Mouse (Mus musculus) megakaryocyte, embryonic 14.5 days (primary cell): ENCODE data around the gene Stoml3. TPM values are rescaled to one million over a fixed set of nuclear protein-coding genes. Genes with fewer than 3 reads are reported as not detected.
A peak's percentile ranks its signal among the peaks of the same experiment; 100 is the strongest.

ENCODE experiments used
- H3K27me3 ChIP-seq: replicated peaks from 2 replicates; pipeline ENCODE3; 2012; ENCODE audit warnings: inconsistent platforms
- H3K36me3 ChIP-seq: replicated peaks from 2 replicates; pipeline ENCODE3; 2012; ENCODE audit warnings: low read length, inconsistent platforms, mixed read lengths
- H3K4me1 ChIP-seq: 2 replicates; pipeline ENCODE4 v1.6.1; 2012; ENCODE audit warnings: inconsistent platforms
- H3K4me3 ChIP-seq: replicated peaks from 2 replicates; pipeline ENCODE3; 2012; ENCODE audit warnings: moderate library complexity, mild to moderate bottlenecking, inconsistent platforms
- H3K9me3 ChIP-seq: 2 replicates; pipeline ENCODE4 v1.6.1; 2012; ENCODE audit warnings: inconsistent platforms
- FLI1 ChIP-seq: IDR thresholded peaks from 2 replicates; pipeline ENCODE4 v1.6.1; 2012; ENCODE audit warnings: low read length, inconsistent platforms, mixed read lengths
- GATA1 ChIP-seq: IDR thresholded peaks from 3 replicates; pipeline ENCODE4 v1.6.1; 2012; ENCODE audit warnings: mixed read lengths, low read length, inconsistent platforms, borderline replicate concordance
- polyA plus RNA-seq: library from polyadenylated mRNA; stranded (reverse); fragments of >175 nt; gene quantifications from 2 replicates; pipeline ENCODE4 v1.2.3, GENCODE M21; 2012; ENCODE audit warnings: low replicate concordance; ENCODE audit not compliant: insufficient read depth

Gene Stoml3
- polyA plus RNA-seq: not detected in 2 replicates

DNA sequence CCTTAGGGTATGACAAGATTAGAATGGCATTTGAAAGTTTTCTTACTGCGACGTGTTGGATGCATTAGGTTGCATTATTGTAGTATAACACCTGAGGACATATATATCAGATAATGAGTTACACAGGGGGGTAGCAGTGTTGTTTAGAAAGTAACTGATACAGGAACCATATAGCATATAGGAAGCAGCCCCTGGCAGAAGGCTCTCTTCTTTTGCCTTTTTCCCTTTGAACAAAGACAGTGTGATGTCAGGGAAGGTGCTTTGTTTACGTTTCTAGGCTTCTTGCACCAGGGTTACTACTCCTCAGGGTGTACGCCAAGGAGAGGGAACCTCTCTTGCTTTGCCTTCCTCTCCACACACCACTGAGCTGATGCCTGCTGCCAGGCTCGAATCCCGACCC, at the start of gene Stoml3:
Gene Stoml3, plus strand, starts transcription at position 301 of the 400 bp plus-strand sequence.
- H3K4me1 ChIP-seq: peaks cover 18% of the 10 kb centered on the region
- TF ChIP-seq FLI1 (no peak), GATA1 (no peak)
- peaks cover 2% of the 10 kb centered on the region for H3K36me3 ChIP-seq
- no peaks in the 10 kb centered on the region for H3K9me3 ChIP-seq
- no peak within 1 kb of the TSS for H3K4me3 ChIP-seq
- H3K27me3 ChIP-seq: peaks cover 5% of the 10 kb centered on the region

DNA sequence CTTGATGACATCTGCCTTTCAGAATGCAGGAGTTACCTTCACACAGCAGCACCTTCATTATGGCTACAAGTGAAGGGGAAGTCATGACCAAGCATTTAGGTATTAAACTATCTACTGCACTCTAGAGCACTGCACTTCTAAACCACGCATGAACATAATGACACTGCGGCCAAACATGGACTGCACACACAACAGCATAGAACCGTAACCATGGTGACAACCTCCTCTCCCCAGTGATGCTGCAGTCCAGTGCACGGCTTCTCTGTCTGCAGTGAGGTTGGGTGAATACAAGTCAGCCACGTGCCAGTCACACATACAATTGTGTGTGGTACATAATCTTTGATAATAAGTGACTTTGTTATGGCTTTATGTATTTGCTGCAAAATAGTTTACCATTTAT, 42.9 kb upstream of the Stoml3 start:
- Histone ChIP-seq H3K27me3 (no peaks in the 10 kb centered on the region), H3K4me3 (peak overlapping the region; percentile 29), H3K36me3 (peaks cover 43% of the 10 kb centered on the region), H3K9me3 (no peaks in the 10 kb centered on the region), H3K4me1 (0 out of 2 replicates have a peak, but pooled peaks cover 3% of the 10 kb centered on the region)
- TF ChIP-seq GATA1 (no peak), FLI1 (no peak)

DNA sequence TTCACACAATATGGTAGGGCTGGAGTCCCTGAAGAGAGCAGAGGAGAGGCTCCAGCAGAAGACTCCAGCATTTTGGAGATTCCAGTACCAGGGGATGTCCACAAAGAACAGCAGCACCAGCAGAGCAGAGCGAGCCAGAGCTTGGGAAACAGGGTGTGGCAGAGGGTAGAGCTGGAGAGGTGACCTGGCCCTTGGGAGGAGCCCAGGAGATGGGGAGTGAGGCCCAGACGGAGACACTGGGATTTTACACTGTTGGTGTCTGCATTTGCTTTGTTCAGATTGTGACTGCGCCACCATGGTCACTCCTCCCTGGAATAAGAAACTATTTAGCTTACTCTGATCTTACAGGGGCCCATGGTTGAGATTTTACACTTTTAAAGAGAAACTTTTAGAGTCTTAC, 41.7 kb upstream of the Stoml3 start:
- Histone ChIP-seq H3K9me3 (no peaks in the 10 kb centered on the region), H3K4me3 (no peak overlapping the region), H3K4me1 (peaks cover 6% of the 10 kb centered on the region; the same call in 1 of the 2 replicates), H3K36me3 (peaks cover 55% of the 10 kb centered on the region), H3K27me3 (no peaks in the 10 kb centered on the region)
- TF ChIP-seq GATA1 (no peak), FLI1 (no peak)

DNA sequence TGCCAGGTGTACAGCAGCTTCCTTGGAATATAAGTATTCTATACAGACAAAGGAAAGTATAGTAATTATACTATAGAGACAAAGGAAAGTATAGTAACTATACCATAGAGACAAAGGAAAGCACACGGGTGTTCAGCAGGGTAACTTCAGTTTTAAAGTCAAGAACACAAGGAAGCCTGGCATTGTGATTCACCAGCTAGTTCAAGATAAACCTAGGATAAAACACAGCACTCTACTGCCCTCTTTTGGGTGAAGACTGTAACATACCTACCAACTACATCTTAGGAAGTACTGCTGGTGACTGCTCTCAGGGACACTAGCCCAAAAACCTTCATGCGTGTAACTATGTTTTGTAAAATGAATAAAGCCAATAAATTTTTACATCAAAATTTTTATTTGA, 40.2 kb upstream of the Stoml3 start:
- Histone ChIP-seq H3K27me3 (no peaks in the 10 kb centered on the region), H3K9me3 (no peaks in the 10 kb centered on the region), H3K4me3 (no peak overlapping the region), H3K4me1 (peaks cover 18% of the 10 kb centered on the region), H3K36me3 (peaks cover 69% of the 10 kb centered on the region)
- no peak for TF ChIP-seq GATA1
- TF ChIP-seq FLI1: no peak

DNA sequence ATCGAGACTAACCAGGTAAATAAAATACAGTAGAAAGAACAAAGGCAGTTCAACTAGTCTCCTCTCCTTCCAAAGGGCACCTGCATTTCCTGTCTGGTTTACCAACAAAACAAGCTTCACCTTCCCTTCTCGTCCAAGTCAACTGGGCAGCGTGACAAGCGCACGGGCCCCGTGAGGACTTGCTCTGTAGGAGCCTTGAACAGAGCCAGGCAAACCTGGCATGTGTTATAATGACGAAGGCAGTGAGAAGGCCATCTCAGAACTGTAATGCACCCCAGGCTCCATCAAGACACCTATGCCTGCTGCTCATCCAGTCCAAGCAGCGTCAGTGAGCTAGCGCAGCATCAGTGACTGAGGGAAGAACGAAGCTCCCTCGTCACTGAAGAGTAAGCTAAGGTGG, 37.8 kb upstream of the Stoml3 start:
- Histone ChIP-seq H3K4me3 (no peak overlapping the region), H3K9me3 (no peaks in the 10 kb centered on the region), H3K27me3 (no peaks in the 10 kb centered on the region), H3K4me1 (peaks cover 15% of the 10 kb centered on the region), H3K36me3 (peaks cover 89% of the 10 kb centered on the region)
- no peak for TF ChIP-seq GATA1
- TF ChIP-seq FLI1: no peak

DNA sequence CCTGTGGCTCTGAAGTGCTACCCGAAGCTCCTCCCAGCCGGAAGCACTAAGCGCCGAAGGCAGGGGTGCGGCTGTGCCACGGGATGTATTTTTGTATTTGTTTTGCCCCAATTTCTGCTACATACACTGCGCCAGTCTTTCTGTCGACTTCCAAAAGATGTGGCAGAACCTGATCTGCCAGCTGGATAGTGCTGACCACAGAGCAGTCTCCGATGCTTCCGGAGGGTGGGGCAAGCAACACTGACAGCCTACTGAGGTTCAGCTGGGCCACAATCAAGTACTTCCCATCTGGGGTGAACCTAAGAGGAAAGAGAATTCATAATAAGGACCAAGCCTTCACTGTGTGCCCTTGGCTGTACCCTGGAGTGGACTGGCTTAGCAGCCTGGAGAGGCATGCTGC, 36.1 kb upstream of the Stoml3 start:
- Histone ChIP-seq H3K36me3 (peaks cover 95% of the 10 kb centered on the region), H3K9me3 (no peaks in the 10 kb centered on the region), H3K27me3 (no peaks in the 10 kb centered on the region), H3K4me1 (peaks cover 15% of the 10 kb centered on the region), H3K4me3 (no peak overlapping the region)
- TF ChIP-seq FLI1 (no peak), GATA1 (no peak)

DNA sequence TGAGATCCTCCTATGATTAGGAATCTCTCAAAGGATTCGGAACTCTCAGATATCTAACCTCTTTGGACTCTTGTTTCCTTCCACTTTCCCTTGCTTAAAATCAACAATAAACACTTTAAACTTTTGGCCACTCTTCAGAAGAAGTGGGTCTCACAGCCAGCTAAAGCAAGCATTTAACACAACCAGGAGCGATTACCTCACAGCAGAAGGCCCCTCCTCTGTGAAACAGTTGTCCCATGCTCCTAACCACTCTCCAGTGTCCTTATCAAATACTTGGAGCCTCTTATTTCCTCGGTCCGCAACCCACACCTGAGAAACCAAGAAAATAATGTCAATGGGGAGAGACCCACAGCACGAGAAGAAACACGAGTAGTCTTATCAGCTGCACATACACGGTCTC, 35.1 kb upstream of the Stoml3 start:
- TF ChIP-seq FLI1 (no peak), GATA1 (no peak)
- Histone ChIP-seq H3K4me3 (no peak overlapping the region), H3K9me3 (no peaks in the 10 kb centered on the region), H3K27me3 (no peaks in the 10 kb centered on the region), H3K36me3 (peaks cover 98% of the 10 kb centered on the region), H3K4me1 (peaks cover 15% of the 10 kb centered on the region)

DNA sequence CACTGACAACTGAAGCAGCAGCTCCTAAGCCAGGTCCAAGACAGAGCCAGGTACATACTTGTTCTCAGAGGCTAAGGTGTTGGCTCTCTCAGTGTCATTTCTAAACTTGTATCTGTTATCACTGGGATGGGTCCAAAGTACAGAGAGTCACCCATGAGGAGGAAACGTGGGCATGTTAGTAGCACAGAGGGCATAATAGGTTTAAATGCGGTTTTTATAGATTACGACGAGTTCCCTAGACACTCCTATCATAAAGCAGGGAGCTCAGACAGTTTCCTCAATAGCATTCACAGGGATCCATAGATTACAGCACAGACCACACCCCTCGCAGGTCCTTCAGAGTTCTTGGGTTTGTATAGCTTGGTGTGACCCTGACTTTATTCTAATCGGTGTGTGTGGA, 34.4 kb upstream of the Stoml3 start:
- Histone ChIP-seq H3K4me3 (no peak overlapping the region), H3K27me3 (no peaks in the 10 kb centered on the region), H3K4me1 (peaks cover 15% of the 10 kb centered on the region), H3K9me3 (no peaks in the 10 kb centered on the region), H3K36me3 (peaks cover 100% of the 10 kb centered on the region)
- TF ChIP-seq FLI1 (no peak), GATA1 (no peak)

DNA sequence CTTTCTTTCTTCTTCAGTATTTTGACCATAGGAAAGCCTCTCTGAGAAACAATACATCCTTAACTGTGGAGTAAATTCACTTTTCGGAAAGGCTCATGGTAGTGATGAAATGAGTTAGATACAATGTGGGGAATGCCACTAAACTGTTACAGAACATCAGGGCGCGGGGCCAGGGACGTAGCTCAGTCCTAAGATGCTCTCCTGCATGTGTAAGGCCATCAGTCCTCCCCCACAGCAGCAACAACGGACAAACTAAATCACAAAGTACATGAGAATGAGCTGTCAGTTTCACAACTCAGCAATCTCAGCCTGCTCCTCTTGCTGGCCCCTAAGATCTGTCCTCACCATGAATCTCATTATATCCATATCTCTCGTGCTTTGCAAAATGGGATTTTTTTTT, 33.9 kb upstream of the Stoml3 start:
- Histone ChIP-seq H3K4me1 (peaks cover 15% of the 10 kb centered on the region), H3K36me3 (peaks cover 100% of the 10 kb centered on the region), H3K27me3 (no peaks in the 10 kb centered on the region), H3K4me3 (no peak overlapping the region), H3K9me3 (no peaks in the 10 kb centered on the region)
- no peak for TF ChIP-seq FLI1

DNA sequence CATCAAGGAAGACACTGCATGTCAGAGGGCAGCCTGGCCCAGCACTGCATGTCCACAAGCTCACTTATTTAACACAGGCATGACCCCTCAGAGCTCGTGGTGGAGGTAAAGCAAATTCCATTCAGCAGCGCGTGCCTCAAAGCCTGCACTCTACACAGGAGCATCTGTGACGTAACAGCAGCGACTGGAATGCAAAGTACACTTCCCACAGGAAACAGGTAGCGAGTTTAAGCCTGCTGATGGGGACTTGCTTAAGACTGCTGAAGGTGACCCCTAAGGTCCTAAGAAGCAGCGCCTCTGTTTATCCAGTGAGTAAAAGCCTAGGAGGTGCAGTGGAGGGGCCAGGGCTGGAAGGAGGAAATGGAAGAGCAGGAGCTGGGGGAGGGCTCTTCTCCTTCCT, 33.5 kb upstream of the Stoml3 start:
- H3K36me3 ChIP-seq: peaks cover 100% of the 10 kb centered on the region
- TF ChIP-seq FLI1: no peak
- TF ChIP-seq GATA1: no peak
- no peaks in the 10 kb centered on the region for H3K27me3 ChIP-seq
- H3K9me3 ChIP-seq: no peaks in the 10 kb centered on the region
- peaks cover 15% of the 10 kb centered on the region for H3K4me1 ChIP-seq
- no peak overlapping the region for H3K4me3 ChIP-seq

DNA sequence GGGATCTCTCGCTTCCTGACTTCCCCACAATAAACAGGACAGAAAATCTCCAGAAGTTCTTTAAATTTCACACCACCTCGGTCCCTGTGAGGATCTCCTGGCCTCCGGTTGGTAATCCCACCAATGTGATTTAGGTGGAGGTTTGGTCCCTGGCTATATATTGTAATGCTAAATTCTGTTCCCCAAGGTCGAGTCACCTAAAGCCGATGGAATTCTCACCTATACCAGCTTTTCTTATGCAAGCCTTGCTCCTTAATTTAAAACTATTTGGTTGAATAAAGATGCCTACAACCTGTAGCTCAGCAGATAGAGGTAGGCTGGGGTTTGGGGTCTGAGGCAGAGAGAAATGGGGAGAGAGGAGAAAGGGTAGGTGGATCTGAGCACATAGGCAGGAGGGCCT, 30.7 kb upstream of the Stoml3 start:
- peaks cover 89% of the 10 kb centered on the region for H3K36me3 ChIP-seq
- H3K9me3 ChIP-seq: no peaks in the 10 kb centered on the region
- H3K4me1 ChIP-seq: peaks cover 25% of the 10 kb centered on the region
- no peak for TF ChIP-seq FLI1
- no peak for TF ChIP-seq GATA1
- no peak overlapping the region for H3K4me3 ChIP-seq
- H3K27me3 ChIP-seq: no peaks in the 10 kb centered on the region
